Mouse (Mus musculus): ENCODE results near the gene Uxs1.

The Uxs1 gene

GRCm38 (mm10) chr1:43827763-43828194 lies at the start of gene Uxs1:
Uxs1 (minus strand) TSS chr1:43827800.
- WGBS: under 1% methylated on average over 41 of the region's 41 CpGs

DNA sequence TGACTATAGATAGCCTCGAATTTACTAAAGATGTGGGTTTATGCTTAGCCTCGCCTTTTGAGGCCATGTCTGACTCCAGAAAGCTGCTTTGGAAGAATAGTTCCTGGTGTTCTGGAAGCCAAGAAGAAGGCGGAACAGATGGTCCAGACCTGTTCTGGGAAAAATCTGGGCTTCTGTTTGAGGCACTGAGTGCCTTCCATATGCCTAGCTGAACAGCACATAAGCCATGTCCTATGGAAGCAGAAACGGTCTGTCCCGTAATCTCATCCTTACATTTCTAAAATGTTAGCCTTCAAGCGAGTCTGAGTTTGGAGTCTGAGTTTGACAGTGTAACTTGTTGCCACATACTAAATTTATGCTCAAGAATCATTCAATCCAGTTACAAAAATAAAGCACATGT lies 49.6 kb upstream of the Uxs1 start:
- WGBS: 47% methylated on average over 6 of the region's 6 CpGs

- WGBS: 47% methylated on average over 1 of the region's 1 CpGs
Measured at GRCm38 (mm10) chr1:43868510-43868909, 40.9 kb upstream of the Uxs1 start.

GRCm38 (mm10) chr1:43862614-43863013 lies 35.0 kb upstream of the Uxs1 start:
- 71% methylated on average over 4 of the region's 4 CpGs for WGBS

DNA sequence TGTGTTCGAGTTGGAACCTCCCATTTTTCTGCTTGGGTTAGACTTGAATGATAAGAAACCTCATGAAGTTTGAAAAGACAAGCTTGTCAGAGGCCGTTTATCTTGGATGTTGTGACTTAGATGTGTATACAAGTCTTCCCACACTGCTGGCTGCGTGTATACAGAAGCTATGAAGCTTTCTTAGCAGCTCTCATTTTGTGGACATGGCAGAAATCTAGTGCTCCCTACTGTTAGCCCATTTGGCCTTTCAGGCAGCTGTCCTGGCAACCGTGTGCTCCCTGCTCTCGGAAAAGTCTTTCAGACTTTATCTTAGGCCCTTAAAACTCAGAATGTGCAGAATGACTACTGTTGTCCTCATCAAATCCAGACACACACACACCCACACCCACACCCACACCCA lies 31.4 kb upstream of the Uxs1 start:
- 66% methylated on average over 5 of the region's 5 CpGs for WGBS

GRCm38 (mm10) chr1:43857656-43858055 lies 30.1 kb upstream of the Uxs1 start:
- WGBS: 80% methylated on average over 1 of the region's 1 CpGs

- 90% methylated on average over 1 of the region's 1 CpGs for WGBS
Measured at GRCm38 (mm10) chr1:43855591-43855990, 28.0 kb upstream of the Uxs1 start.

GRCm38 (mm10) chr1:43843398-43843797 lies 15.8 kb upstream of the Uxs1 start:
- WGBS: 60% methylated on average over 2 of the region's 2 CpGs

DNA sequence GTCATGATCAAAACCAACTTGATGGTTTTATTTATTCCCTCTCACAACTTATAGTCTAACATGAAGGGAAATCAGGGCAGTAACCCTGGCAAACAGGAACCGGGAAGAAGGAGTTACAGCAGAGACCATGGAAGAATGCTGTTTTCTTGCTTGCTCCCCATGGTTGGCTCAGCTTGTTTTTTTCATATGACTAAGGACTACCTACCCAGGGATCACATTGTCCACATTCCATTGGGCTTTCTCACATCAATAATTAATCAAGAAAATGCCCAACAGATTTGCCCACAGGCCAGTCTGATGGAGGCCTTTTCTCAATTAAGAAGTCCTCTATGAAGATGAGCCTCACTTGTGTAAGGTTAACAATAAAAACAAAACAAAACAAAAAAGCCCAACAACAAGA lies 9.6 kb upstream of the Uxs1 start:
- 93% methylated on average over 1 of the region's 1 CpGs for WGBS

DNA sequence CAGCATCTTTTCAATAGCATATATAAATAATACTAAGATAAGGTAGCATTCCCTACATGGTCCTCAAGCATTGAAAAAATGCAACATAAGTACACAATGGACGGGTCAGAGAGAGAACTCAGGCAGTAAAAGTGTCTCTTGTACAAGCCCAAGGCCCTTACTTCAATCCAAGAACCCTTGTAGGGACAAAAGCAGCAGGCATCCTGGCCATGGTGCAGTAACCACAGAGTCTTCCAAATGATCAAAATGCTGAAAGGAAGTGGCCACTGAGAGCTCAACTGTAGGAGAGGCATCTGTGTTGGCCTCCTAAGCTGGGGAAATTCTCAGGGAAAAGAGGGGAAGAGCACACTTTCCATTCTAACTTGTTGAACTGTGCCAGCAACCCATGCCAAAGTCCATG lies 2.5 kb upstream of the Uxs1 start:
- WGBS: 75% methylated on average over 1 of the region's 1 CpGs

GRCm38 (mm10) chr1:43827002-43827762 lies 418 bp downstream of the Uxs1 start:
- under 1% methylated on average over 68 of the region's 68 CpGs for WGBS

DNA sequence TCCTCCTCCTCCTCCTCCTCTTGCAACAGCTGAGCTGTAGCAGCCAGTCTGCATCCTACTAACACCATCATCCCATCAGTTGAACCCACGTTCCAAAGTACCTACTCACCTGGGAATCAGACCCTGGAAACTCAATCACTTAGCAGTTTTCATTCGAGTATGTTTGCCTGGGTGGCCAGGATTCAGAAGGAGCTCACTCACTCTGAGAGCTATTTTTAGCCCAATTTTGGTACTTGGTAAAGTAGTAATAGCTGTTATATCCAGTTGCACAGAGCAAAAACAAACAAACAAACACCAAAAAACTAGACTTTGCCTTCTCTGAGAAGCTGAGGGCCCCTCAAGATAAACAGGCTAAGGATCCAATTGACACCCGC lies 985 bp downstream of the Uxs1 start:
- 0% methylated on average over 3 of the region's 3 CpGs for WGBS

GRCm38 (mm10) chr1:43823406-43823805 lies 4.2 kb downstream of the Uxs1 start:
- WGBS: 55% methylated on average over 1 of the region's 1 CpGs

GRCm38 (mm10) chr1:43822586-43822985 lies 5.0 kb downstream of the Uxs1 start:
- WGBS: 87% methylated on average over 5 of the region's 5 CpGs

DNA sequence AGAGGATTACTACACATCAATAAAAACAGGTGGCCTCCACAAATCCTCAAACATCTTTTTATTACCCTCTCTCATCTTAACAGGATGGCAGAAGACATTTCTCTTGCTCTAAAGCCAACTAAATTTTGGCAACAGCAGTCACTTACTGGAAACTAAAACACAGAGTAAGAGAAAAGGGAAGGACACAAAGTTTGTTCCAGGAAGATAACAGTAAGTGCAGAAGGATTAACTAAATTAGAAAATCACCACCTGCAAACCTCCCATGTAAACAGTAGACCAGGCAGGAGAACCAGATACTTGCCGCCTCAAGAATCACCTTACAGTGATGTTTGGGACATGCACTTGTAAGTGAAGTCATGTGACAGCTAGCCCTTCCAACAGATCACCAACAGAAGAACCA lies 5.8 kb downstream of the Uxs1 start:
- 92% methylated on average over 1 of the region's 1 CpGs for WGBS

DNA sequence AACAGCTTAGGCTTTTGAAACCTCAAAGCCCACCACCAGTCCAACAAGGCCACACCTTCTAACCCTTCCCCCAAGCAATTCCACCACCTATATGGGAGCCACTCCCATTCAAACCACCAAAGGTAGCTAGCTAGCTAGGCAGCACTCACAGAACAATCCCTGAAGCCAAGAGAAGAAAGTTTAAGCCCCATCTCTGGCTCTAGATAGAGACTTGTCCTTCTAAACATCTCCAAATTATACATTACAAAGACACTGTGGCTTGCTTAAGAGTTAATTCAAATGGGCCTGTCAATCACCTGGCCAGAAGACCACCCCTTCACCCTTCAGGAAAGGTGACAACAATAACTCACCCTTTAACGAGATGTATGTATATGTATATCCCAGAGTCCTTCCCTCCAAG lies 7.0 kb downstream of the Uxs1 start:
- WGBS: 49% methylated on average over 1 of the region's 1 CpGs

DNA sequence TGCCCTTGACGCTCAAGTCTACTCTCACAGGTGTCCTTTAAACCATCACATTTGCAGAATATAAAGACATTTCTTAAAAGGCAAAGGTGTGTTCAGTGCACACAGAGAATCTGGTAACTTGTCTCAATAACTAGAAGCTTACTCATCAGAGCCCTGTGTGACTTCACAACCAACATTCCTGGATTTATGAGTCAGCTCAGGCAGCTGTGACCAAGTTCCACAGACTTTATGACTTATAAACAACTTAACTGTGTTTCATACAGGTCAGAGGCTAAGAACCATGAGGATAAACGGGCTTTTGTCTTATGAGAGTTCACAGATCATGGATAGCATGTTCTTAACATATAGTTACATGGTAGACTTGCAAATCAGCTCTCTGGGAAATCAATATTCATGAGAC lies 8.5 kb downstream of the Uxs1 start:
- WGBS: 59% methylated on average over 2 of the region's 2 CpGs

GRCm38 (mm10) chr1:43818356-43818755 lies 9.2 kb downstream of the Uxs1 start:
- 50% methylated on average over 4 of the region's 4 CpGs for WGBS

- WGBS: 100% methylated on average over 1 of the region's 1 CpGs
Measured at GRCm38 (mm10) chr1:43811764-43812163, 15.8 kb downstream of the Uxs1 start.

DNA sequence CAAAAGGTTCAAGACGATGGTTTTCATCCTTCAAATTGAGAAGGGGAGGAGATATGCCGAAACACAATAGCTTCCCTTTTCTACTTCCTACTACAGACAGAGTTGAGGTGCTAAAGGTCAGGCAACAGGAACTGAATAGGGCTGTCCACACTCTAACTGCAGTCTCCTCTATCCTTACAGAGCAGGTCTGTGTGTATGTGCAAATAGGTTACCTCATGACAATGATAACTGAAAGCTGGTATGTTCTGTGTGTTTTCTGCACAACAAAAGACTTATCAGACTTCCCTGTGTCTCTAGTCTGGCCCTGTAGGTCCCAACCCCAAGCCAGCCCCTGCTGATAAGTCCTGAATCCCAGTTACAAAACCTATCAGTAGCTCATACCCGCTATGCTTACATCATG lies 16.5 kb downstream of the Uxs1 start:
- 79% methylated on average over 3 of the region's 3 CpGs for WGBS

GRCm38 (mm10) chr1:43809351-43809750 lies 18.2 kb downstream of the Uxs1 start:
- 94% methylated on average over 2 of the region's 2 CpGs for WGBS

DNA sequence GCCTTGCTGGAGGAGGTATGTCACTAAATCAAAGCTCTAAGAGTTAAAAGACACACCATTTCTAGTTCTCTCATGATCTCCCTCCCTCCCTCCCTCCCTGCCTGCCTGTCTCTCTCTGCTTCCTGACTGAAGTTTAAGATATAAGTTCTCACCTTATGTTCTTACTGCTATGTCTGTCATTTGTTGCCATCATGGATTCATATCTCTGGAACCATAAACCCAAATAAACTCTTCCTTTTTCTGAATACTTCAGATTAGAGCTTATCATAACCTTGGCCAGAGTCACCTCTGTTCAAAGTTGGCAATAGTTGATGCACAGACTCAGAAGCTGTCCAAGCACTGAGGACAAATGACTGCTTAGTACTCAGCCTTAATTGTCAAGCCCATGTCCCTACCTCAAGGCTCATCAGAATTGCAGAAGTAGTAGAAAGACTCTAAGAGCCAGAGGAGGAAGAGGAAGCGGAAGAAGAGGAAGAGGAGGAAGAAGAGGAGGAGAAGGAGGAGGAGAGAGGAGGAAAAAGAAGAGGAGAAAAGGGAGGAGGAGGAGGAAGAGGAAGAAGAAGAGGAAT lies 23.6 kb downstream of the Uxs1 start:
- WGBS: 96% methylated on average over 1 of the region's 1 CpGs

- WGBS: 65% methylated on average over 3 of the region's 3 CpGs
Measured at GRCm38 (mm10) chr1:43798048-43798447, 29.6 kb downstream of the Uxs1 start.

GRCm38 (mm10) chr1:43789765-43790164 lies 37.8 kb downstream of the Uxs1 start:
- WGBS: 85% methylated on average over 2 of the region's 2 CpGs
